Mouse (Mus musculus) lung, postnatal 4 days (tissue): ENCODE measurements around the gene Flnc.

Experiments used
- DNase-seq, 2 experiments: peaks; one replicate each; pipeline ENCODE4 v3.0.0; 2021

Gene Flnc

GRCm38 (mm10) chr6:29485951-29486350 is 52.9 kb downstream of the Flnc start:
- DNase-seq: no peak

GRCm38 (mm10) chr6:29494101-29494500 is 61.0 kb downstream of the Flnc start:
- peak in 1 of 2 experiments; percentile 47 for DNase-seq

GRCm38 (mm10) chr6:29496270-29496669 is 63.2 kb downstream of the Flnc start:
- DNase-seq: no peak

GRCm38 (mm10) chr6:29497791-29498190 is 64.7 kb downstream of the Flnc start:
- no peak for DNase-seq

GRCm38 (mm10) chr6:29500177-29500576 is 67.1 kb downstream of the Flnc start:
- DNase-seq: no peak

GRCm38 (mm10) chr6:29500810-29501209 is 67.8 kb downstream of the Flnc start:
- DNase-seq: no peak

GRCm38 (mm10) chr6:29501599-29501998 is 68.5 kb downstream of the Flnc start:
- DNase-seq: no peak

GRCm38 (mm10) chr6:29505493-29505892 is 72.4 kb downstream of the Flnc start:
- DNase-seq: no peak

- DNase-seq: no peak
These were observed 73.8 kb downstream of the Flnc start for GRCm38 (mm10) chr6:29506834-29507233.

- peak; percentile 22 to 46 for DNase-seq
These were observed 74.6 kb downstream of the Flnc start, which contains the start of gene Kcp for GRCm38 (mm10) chr6:29507447-29508309. Gene Kcp (minus strand): TSS chr6:29507952.

GRCm38 (mm10) chr6:29509086-29509485 is 76.0 kb downstream of the Flnc start:
- no peak for DNase-seq
